Mouse (Mus musculus) spleen, postnatal 10 days (tissue): Measurements from ENCODE around the gene Tmem120a.

Source experiments
- DNase-seq, 2 experiments: peaks; one replicate each; pipeline ENCODE4 v3.0.0; 2021 to 2022; ENCODE audit warnings: low spot score in 2 of 2

Gene Tmem120a

GRCm38 (mm10) chr5:135743741-135744609 is at the start of gene Tmem120a:
TSS of gene Tmem120a (minus strand) at chr5:135744448.
- DNase-seq = peak; percentile 82 to 93

GRCm38 (mm10) chr5:135782901-135783300 is 38.7 kb upstream of the Tmem120a start:
- DNase-seq = no peak

- no peak for DNase-seq
Measured at GRCm38 (mm10) chr5:135780331-135780730, 36.1 kb upstream of the Tmem120a start.

GRCm38 (mm10) chr5:135778471-135779445 is 34.5 kb upstream of the Tmem120a start, which contains the start of gene Mdh2:
TSS of gene Mdh2 (plus strand) at chr5:135778480.
- DNase-seq = peak; percentile 95 to 100

- peak; percentile 67 to 77 for DNase-seq
Measured at GRCm38 (mm10) chr5:135777796-135778470, 33.7 kb upstream of the Tmem120a start, which contains the start of gene Styxl1. TSS of gene Styxl1 (minus strand) at chr5:135778385.

GRCm38 (mm10) chr5:135776546-135776945 is 32.3 kb upstream of the Tmem120a start:
- DNase-seq = no peak

GRCm38 (mm10) chr5:135772519-135772918 is 28.3 kb upstream of the Tmem120a start:
- no peak for DNase-seq

- no peak for DNase-seq
Measured at GRCm38 (mm10) chr5:135764971-135765370, 20.7 kb upstream of the Tmem120a start.

GRCm38 (mm10) chr5:135763526-135763925 is 19.3 kb upstream of the Tmem120a start:
- DNase-seq = peak; percentile 58 to 73

GRCm38 (mm10) chr5:135761881-135762280 is 17.6 kb upstream of the Tmem120a start:
- DNase-seq = no peak

- DNase-seq = no peak
Measured at GRCm38 (mm10) chr5:135751595-135751994, 7.3 kb upstream of the Tmem120a start.

GRCm38 (mm10) chr5:135751041-135751440 is 6.8 kb upstream of the Tmem120a start:
- DNase-seq = no peak

GRCm38 (mm10) chr5:135744742-135745141 is 494 bp upstream of the Tmem120a start:
- DNase-seq = no peak

GRCm38 (mm10) chr5:135742941-135743740 is 1.1 kb downstream of the Tmem120a start:
- DNase-seq = peak in 1 of 2 experiments; percentile 24

GRCm38 (mm10) chr5:135742156-135742555 is 2.1 kb downstream of the Tmem120a start:
- peak in 1 of 2 experiments; percentile 40 for DNase-seq

- no peak for DNase-seq
Measured at GRCm38 (mm10) chr5:135738266-135738665, 6.0 kb downstream of the Tmem120a start.

- peak in 1 of 2 experiments; percentile 39 for DNase-seq
Measured at GRCm38 (mm10) chr5:135737154-135737553, 7.1 kb downstream of the Tmem120a start.

- DNase-seq = no peak
Measured at GRCm38 (mm10) chr5:135736544-135736943, 7.7 kb downstream of the Tmem120a start.

GRCm38 (mm10) chr5:135735741-135736140 is 8.5 kb downstream of the Tmem120a start:
- no peak for DNase-seq

GRCm38 (mm10) chr5:135734057-135734680 is 10.1 kb downstream of the Tmem120a start:
- DNase-seq = no peak
